In the genomic region with DNA sequence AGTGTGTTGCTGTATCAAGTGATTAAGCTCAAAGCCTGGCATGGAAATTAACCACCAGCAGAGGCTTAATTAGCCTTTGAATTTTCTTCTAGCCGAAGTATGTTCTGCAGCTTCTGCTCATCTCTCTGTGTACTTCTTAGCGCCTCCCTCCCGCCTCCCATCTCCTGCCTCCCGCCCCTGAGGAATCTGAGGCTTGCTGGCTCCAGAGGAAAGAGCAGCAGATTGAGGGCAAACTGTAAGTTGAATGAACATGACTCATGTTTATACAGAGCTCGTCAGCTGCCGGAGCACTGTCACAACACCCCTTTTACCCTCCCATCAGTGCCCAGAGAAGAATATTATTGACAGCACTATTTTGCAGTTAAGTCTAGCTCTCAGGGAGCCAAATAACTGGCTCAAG, we compare ENCODE assay signal across 11 mouse cellular contexts. TPM values are rescaled to one million over a fixed set of nuclear protein-coding genes. Genes with fewer than 3 reads are reported as not detected.
A peak's percentile ranks its signal among the peaks of the same experiment; 100 is the strongest.
DNase-seq lines count a peak whose midpoint lies in the region; ATAC-seq lines count a peak whose summit lies in the region.
"Had no signal": no experiment of that assay in that cellular context is flagged by ENCODE, and none has a peak within 500 bp of the region (broad histone marks: within the 10 kb centered on the region; RNA-seq: fewer than 3 reads in every experiment).

No protein-coding gene starts in this region.

- peak; percentile 49 for DNase-seq in hindbrain, embryonic 14.5 days (ENCODE audit: low spot score)
- DNase-seq in midbrain, embryonic 14.5 days = peak; percentile 34
- DNase-seq in midbrain, embryonic 10.5 days (ENCODE audit: low spot score) = no peak
- peak; percentile 90 for DNase-seq in brain, adult 2 months (ENCODE audit: low read depth, low spot score)
- DNase-seq in retina, postnatal 1 day = peak; percentile 56
- no peak for DNase-seq in gastrocnemius, postnatal 4 days (ENCODE audit: low spot score in 2 of 2)
- DNase-seq in kidney, postnatal 25 days = no peak

- H3K4me3 ChIP-seq in hindbrain, embryonic 14.5 days (replicated peaks; ENCODE audit: low read length) = no peak overlapping the region
- no peak overlapping the region for H3K4me3 ChIP-seq in hindbrain, embryonic 13.5 days
- no peak overlapping the region for H3K4me3 ChIP-seq in midbrain, embryonic 14.5 days (replicated peaks; ENCODE audit: low read depth, low read length)
- H3K4me3 ChIP-seq in midbrain, embryonic 10.5 days = no peak overlapping the region

- H3K36me3 ChIP-seq in hindbrain, embryonic 14.5 days (replicated peaks; ENCODE audit: control insufficient read depth, insufficient read depth) = no peaks in the 10 kb centered on the region
- no peaks in the 10 kb centered on the region for H3K36me3 ChIP-seq in hindbrain, embryonic 13.5 days
- H3K36me3 ChIP-seq in midbrain, embryonic 14.5 days (ENCODE audit: control insufficient read depth, insufficient read depth, low read length) = no peaks in the 10 kb centered on the region
- H3K36me3 ChIP-seq in midbrain, embryonic 10.5 days = no peaks in the 10 kb centered on the region

- H3K4me1 ChIP-seq in hindbrain, embryonic 14.5 days (replicated peaks; ENCODE audit: control insufficient read depth, insufficient read depth, low read length) = no peaks in the 10 kb centered on the region
- peaks cover 10% of the 10 kb centered on the region; the same call in 1 of the 2 replicates for H3K4me1 ChIP-seq in hindbrain, embryonic 13.5 days (replicated peaks)
- H3K4me1 ChIP-seq in midbrain, embryonic 14.5 days (ENCODE audit: control insufficient read depth, insufficient read depth, low read length) = peaks cover 5% of the 10 kb centered on the region; the same call in 1 of the 2 replicates
- H3K4me1 ChIP-seq in midbrain, embryonic 10.5 days = peaks cover 17% of the 10 kb centered on the region

- no peaks in the 10 kb centered on the region for H3K27me3 ChIP-seq in hindbrain, embryonic 14.5 days (ENCODE audit: control insufficient read depth, insufficient read depth, low read length)
- no peaks in the 10 kb centered on the region for H3K27me3 ChIP-seq in hindbrain, embryonic 13.5 days
- H3K27me3 ChIP-seq in midbrain, embryonic 14.5 days (ENCODE audit: control insufficient read depth, insufficient read depth, low read length) = no peaks in the 10 kb centered on the region
- H3K27me3 ChIP-seq in midbrain, embryonic 10.5 days (ENCODE audit: low read depth, poor library complexity, severe bottlenecking) = no peaks in the 10 kb centered on the region

- peak; percentile 55; the same call in 1 of the 2 replicates for ATAC-seq in hindbrain, embryonic 14.5 days (ENCODE audit: low FRiP score)
- ATAC-seq in hindbrain, embryonic 13.5 days (ENCODE audit: low FRiP score) = no peak
- ATAC-seq in midbrain, embryonic 14.5 days (ENCODE audit: low FRiP score, low TSS enrichment) = no peak

- no peak overlapping the region for H3K4me2 ChIP-seq in hindbrain, embryonic 14.5 days (replicated peaks)
- H3K4me2 ChIP-seq in hindbrain, embryonic 13.5 days = no peak overlapping the region
- H3K4me2 ChIP-seq in midbrain, embryonic 14.5 days (ENCODE audit: low read length) = no peak overlapping the region
- H3K4me2 ChIP-seq: liver, embryonic 11.5 days had no signal

- WGBS in hindbrain, embryonic 14.5 days = 32% methylated on average over 6 of the region's 6 CpGs
- WGBS in hindbrain, embryonic 13.5 days = 44% methylated on average over 6 of the region's 6 CpGs
- 25% methylated on average over 6 of the region's 6 CpGs for WGBS in midbrain, embryonic 14.5 days
- WGBS in midbrain, embryonic 10.5 days = 44% methylated on average over 6 of the region's 6 CpGs

- H3K9ac ChIP-seq in hindbrain, embryonic 14.5 days = no peak overlapping the region
- no peak overlapping the region for H3K9ac ChIP-seq in hindbrain, embryonic 13.5 days
- H3K9ac ChIP-seq in midbrain, embryonic 14.5 days (replicated peaks; ENCODE audit: low read length) = no peak overlapping the region

- H3K27ac ChIP-seq in hindbrain, embryonic 14.5 days = no peak overlapping the region
- no peak overlapping the region for H3K27ac ChIP-seq in hindbrain, embryonic 13.5 days
- no peak overlapping the region for H3K27ac ChIP-seq in midbrain, embryonic 14.5 days (replicated peaks; ENCODE audit: low read depth, low read length)
- no peak overlapping the region for H3K27ac ChIP-seq in midbrain, embryonic 10.5 days (replicated peaks)

- no peaks in the 10 kb centered on the region for H3K9me3 ChIP-seq in hindbrain, embryonic 14.5 days (ENCODE audit: control insufficient read depth, low read length)
- no peaks in the 10 kb centered on the region for H3K9me3 ChIP-seq in hindbrain, embryonic 13.5 days
- no peaks in the 10 kb centered on the region; the same call in 1 of the 2 replicates for H3K9me3 ChIP-seq in midbrain, embryonic 14.5 days (ENCODE audit: control insufficient read depth, low read length)
- no peaks in the 10 kb centered on the region for H3K9me3 ChIP-seq in midbrain, embryonic 10.5 days (replicated peaks)

RNA-seq across cellular contexts. Expression of gene Rab3b, which starts 27.0 kb away (rescaled TPM):
- polyA plus RNA-seq in hindbrain, embryonic 14.5 days (2014; fragmentation: Nextera tagmentation; extraction: Ambion mirVana) = 187 and 200 TPM in 2 replicates
- polyA plus RNA-seq in hindbrain, embryonic 13.5 days (2015; fragmentation: Nextera tagmentation; extraction: Ambion mirVana) = 104 and 108 TPM in 2 replicates
- 110 and 140 TPM in 2 replicates for polyA plus RNA-seq in midbrain, embryonic 14.5 days (2014; fragmentation: Nextera tagmentation; extraction: Ambion mirVana)
- 32.6 and 32.8 TPM in 2 replicates for polyA plus RNA-seq in midbrain, embryonic 10.5 days (2016; fragmentation: Nextera tagmentation; extraction: Ambion mirVana)
- 1 to 10 TPM in 1 of 2 experiments, under 1 TPM in 1; 0.98 to 1.0 TPM for total RNA-seq in gastrocnemius, postnatal 4 days (2021)

RNA-seq across cellular contexts. Expression of gene A730015C16Rik, which starts 57.4 kb away (rescaled TPM):
- polyA plus RNA-seq in hindbrain, embryonic 14.5 days (2014; fragmentation: Nextera tagmentation; extraction: Ambion mirVana) = 0.87 and 1.2 TPM in 2 replicates
- polyA plus RNA-seq in hindbrain, embryonic 13.5 days (2015; fragmentation: Nextera tagmentation; extraction: Ambion mirVana) = 1.5 and 1.7 TPM in 2 replicates
- 1.8 and 2.2 TPM in 2 replicates for polyA plus RNA-seq in midbrain, embryonic 14.5 days (2014; fragmentation: Nextera tagmentation; extraction: Ambion mirVana)
- 1.5 and 1.8 TPM in 2 replicates for polyA plus RNA-seq in midbrain, embryonic 10.5 days (2016; fragmentation: Nextera tagmentation; extraction: Ambion mirVana)
- total RNA-seq in gastrocnemius, postnatal 4 days (2021) = under 1 TPM in 1 of 2 experiments, not detected in 1; 0.37 TPM
- polyA plus RNA-seq: large intestine, adult 2 months; urinary bladder, adult 2 months had no signal

RNA-seq across cellular contexts. Expression of gene Kti12, which starts 58.3 kb away (rescaled TPM):
- polyA plus RNA-seq in hindbrain, embryonic 14.5 days (2014; fragmentation: Nextera tagmentation; extraction: Ambion mirVana) = 25.5 and 25.9 TPM in 2 replicates
- polyA plus RNA-seq in hindbrain, embryonic 13.5 days (2015; fragmentation: Nextera tagmentation; extraction: Ambion mirVana) = 28.3 and 31.3 TPM in 2 replicates
- 24.4 and 27.6 TPM in 2 replicates for polyA plus RNA-seq in midbrain, embryonic 14.5 days (2014; fragmentation: Nextera tagmentation; extraction: Ambion mirVana)
- 53.4 and 62.2 TPM in 2 replicates for polyA plus RNA-seq in midbrain, embryonic 10.5 days (2016; fragmentation: Nextera tagmentation; extraction: Ambion mirVana)
- 10 to 100 TPM; 19.8 to 20.4 TPM for total RNA-seq in gastrocnemius, postnatal 4 days (2021)

Comparison
In these comparisons a context has a peak if more than half of its experiments do, and no peak if none do; other contexts are left out.
1. DNase-seq: peak in hindbrain, embryonic 14.5 days (single experiment), midbrain, embryonic 14.5 days (single experiment), brain, adult 2 months (single experiment) and retina, postnatal 1 day (single experiment); none in midbrain, embryonic 10.5 days (single experiment), gastrocnemius, postnatal 4 days (0 of 2) and kidney, postnatal 25 days (0 of 2).